In genomic region chr1:124410236-124410635, GRCm38 (mm10) we compare ENCODE assay signal across 20 mouse cellular contexts.
DNase-seq lines count a peak whose midpoint lies in the region; ATAC-seq and TF ChIP-seq lines count a peak whose summit lies in the region.
"Had no signal": no experiment of that assay in that cellular context is flagged by ENCODE, and none has a peak within 500 bp of the region (broad histone marks: within the 10 kb centered on the region; RNA-seq: fewer than 3 reads in every experiment).

No protein-coding gene starts in this region.

- H3K9me3 ChIP-seq in midbrain, embryonic 11.5 days (ENCODE audit: control insufficient read depth, low read length), result no peaks in the 10 kb centered on the region
- no peaks in the 10 kb centered on the region for H3K9me3 ChIP-seq in midbrain, postnatal 0 days (ENCODE audit: low read length)

- no peaks in the 10 kb centered on the region for H3K36me3 ChIP-seq in midbrain, embryonic 11.5 days (ENCODE audit: control insufficient read depth, insufficient read depth, low read length)
- H3K36me3 ChIP-seq in midbrain, postnatal 0 days (ENCODE audit: insufficient read depth, low read length), result no peaks in the 10 kb centered on the region
- H3K36me3 ChIP-seq: G1E had no signal

- H3K27me3 ChIP-seq in midbrain, embryonic 11.5 days (ENCODE audit: control insufficient read depth, insufficient read depth, low read length), result no peaks in the 10 kb centered on the region
- H3K27me3 ChIP-seq in midbrain, postnatal 0 days (ENCODE audit: insufficient read depth, low read length), result no peaks in the 10 kb centered on the region
- H3K27me3 ChIP-seq: CH12.LX, Patski had no signal

- H3K4me2 ChIP-seq in midbrain, embryonic 11.5 days, result no peak overlapping the region
- H3K4me2 ChIP-seq in midbrain, postnatal 0 days (ENCODE audit: low read depth, low read length, poor library complexity, severe bottlenecking), result no peak overlapping the region

- H3K4me1 ChIP-seq in midbrain, embryonic 11.5 days (ENCODE audit: control insufficient read depth, insufficient read depth, low read length), result no peaks in the 10 kb centered on the region
- H3K4me1 ChIP-seq in midbrain, postnatal 0 days (ENCODE audit: insufficient read depth, low read length), result no peaks in the 10 kb centered on the region

- WGBS in midbrain, embryonic 11.5 days, result 52% methylated on average over 2 of the region's 2 CpGs
- 35% methylated on average over 2 of the region's 2 CpGs for WGBS in midbrain, postnatal 0 days

- H3K9ac ChIP-seq in midbrain, embryonic 11.5 days (ENCODE audit: low read length), result no peak overlapping the region
- H3K9ac ChIP-seq in midbrain, postnatal 0 days (replicated peaks; ENCODE audit: low read length, poor library complexity, severe bottlenecking), result no peak overlapping the region

- no peak overlapping the region for H3K4me3 ChIP-seq in midbrain, embryonic 11.5 days (ENCODE audit: low read depth, low read length)
- H3K4me3 ChIP-seq in midbrain, postnatal 0 days (ENCODE audit: low read depth, low read length), result no peak overlapping the region

- peak; percentile 62 for DNase-seq in midbrain, embryonic 11.5 days (ENCODE audit: low spot score, missing footprints)
- DNase-seq in midbrain, postnatal 0 days (ENCODE audit: low spot score), result no peak
- peak; percentile 62 for DNase-seq in 416B (ENCODE audit: low read depth)
- no peak for DNase-seq in right cerebral cortex, postnatal 10 days (ENCODE audit: low spot score in 2 of 2)
- DNase-seq: adrenal gland, adult 2 months; adrenal gland, adult 8-10 months; adrenal gland, postnatal 10 days; adrenal gland, postnatal 14 days; adrenal gland, postnatal 25 days; adrenal gland, postnatal 36 days; B cell, adult 2 months; cerebellum, adult 11 months; cerebellum, adult 11-12 months; cerebellum, adult 18-20 months; cerebellum, adult 2 months had no signal

- no peak overlapping the region for H3K27ac ChIP-seq in midbrain, embryonic 11.5 days (ENCODE audit: low read depth, low read length)
- H3K27ac ChIP-seq in midbrain, postnatal 0 days (ENCODE audit: low read depth, low read length), result no peak overlapping the region

- no peak for TF ChIP-seq CTCF in midbrain, postnatal 0 days (IDR thresholded peaks at IDR 0.05)

- ATAC-seq in midbrain, embryonic 11.5 days (ENCODE audit: low FRiP score), result no peak
- no peak for ATAC-seq in midbrain, postnatal 0 days (ENCODE audit: low FRiP score)
- ATAC-seq: activated CD4-positive, CD25-positive, alpha-beta regulatory T cell, adult 4 months; CD4-positive, CD25-positive, alpha-beta regulatory T cell, adult 4 months; Patski had no signal

Comparison
In these comparisons a context has a peak if more than half of its experiments do, and no peak if none do; other contexts are left out.
1. DNase-seq: peak in midbrain, embryonic 11.5 days (single experiment) and 416B (single experiment); none in midbrain, postnatal 0 days (single experiment) and right cerebral cortex, postnatal 10 days (0 of 2).